Mouse (Mus musculus) hindbrain, embryonic 12.5 days (tissue): ENCODE measurements at regions not wholly inside any gene's neighbourhood (a gene's known extent, or its start where the extent isn't known, plus 50 kb on each side); places are given as distances from the start of the nearest gene placed in this dataset.
"Not testable (repeated sequence)": the region's sequence is repeated elsewhere in the genome, so short reads cannot be mapped to it uniquely, and the experiment has no call there.

Experiments
- ATAC-seq: fragments of 200-750 bp; cut with Nextera tagmentation; 2 replicates; pipeline ENCODE4 v1.8.0; 2017; ENCODE audit warnings: moderate TSS enrichment; ENCODE audit not compliant: low FRiP score
- H3K27ac ChIP-seq: fragments of 300-500 bp; sonication (generic); 2 replicates; pipeline ENCODE4 v1.5.1; 2016; ENCODE audit warnings: mild to moderate bottlenecking
- H3K27me3 ChIP-seq: fragments of 300-500 bp; sonication (generic); 2 replicates; pipeline ENCODE4 v1.6.1; 2016; ENCODE audit warnings: mild to moderate bottlenecking
- H3K36me3 ChIP-seq: fragments of 300-500 bp; sonication (generic); 2 replicates; pipeline ENCODE4 v1.6.1; 2016; ENCODE audit warnings: mild to moderate bottlenecking
- H3K4me1 ChIP-seq: fragments of 300-500 bp; sonication (generic); 2 replicates; pipeline ENCODE4 v1.6.1; 2016
- H3K4me2 ChIP-seq: fragments of 300-500 bp; sonication (generic); replicated peaks from 2 replicates; pipeline ENCODE4 v1.6.1; 2016; ENCODE audit warnings: mild to moderate bottlenecking
- H3K4me3 ChIP-seq: fragments of 300-500 bp; sonication (generic); 2 replicates; pipeline ENCODE4 v1.5.1; 2016; ENCODE audit warnings: mild to moderate bottlenecking
- H3K9ac ChIP-seq: fragments of 300-500 bp; sonication (generic); 2 replicates; pipeline ENCODE4 v1.6.1; 2016; ENCODE audit warnings: mild to moderate bottlenecking, moderate library complexity
- H3K9me3 ChIP-seq: fragments of 300-500 bp; sonication (generic); replicated peaks from 2 replicates; pipeline ENCODE4 v1.6.1; 2016; ENCODE audit warnings: mild to moderate bottlenecking
- WGBS: fragments of 180-500 bp; shearing (Covaris S2); methylation state at CpG from one replicate; pipeline ENCODE4 v1.1.7; 2016; 5-methylcytosine and 5-hydroxymethylcytosine counted together

DNA sequence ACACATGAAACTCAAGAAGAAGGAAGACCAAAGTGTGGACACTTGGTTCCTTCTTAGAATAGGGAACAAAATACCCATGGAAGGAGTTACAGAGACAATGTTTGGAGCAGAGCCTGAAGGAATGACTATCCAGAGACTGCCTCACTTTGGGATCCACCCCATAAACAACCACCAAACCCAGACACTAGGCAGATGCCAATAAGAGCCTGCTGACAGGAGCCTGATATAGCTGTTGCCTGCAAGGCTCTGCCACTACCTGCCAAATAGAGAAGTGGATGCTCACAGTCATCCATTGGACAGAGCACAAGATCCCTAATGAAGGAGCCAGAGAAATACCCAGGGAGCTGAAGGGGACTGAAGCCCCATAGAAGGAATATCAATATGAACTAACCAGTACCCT, 340.1 kb upstream of the Oprm1 start:
- H3K27ac ChIP-seq, H3K9ac ChIP-seq, H3K4me1 ChIP-seq, ATAC-seq, H3K9me3 ChIP-seq, H3K4me3 ChIP-seq, H3K4me2 ChIP-seq, H3K27me3 ChIP-seq, H3K36me3 ChIP-seq: not testable (repeated sequence)

DNA sequence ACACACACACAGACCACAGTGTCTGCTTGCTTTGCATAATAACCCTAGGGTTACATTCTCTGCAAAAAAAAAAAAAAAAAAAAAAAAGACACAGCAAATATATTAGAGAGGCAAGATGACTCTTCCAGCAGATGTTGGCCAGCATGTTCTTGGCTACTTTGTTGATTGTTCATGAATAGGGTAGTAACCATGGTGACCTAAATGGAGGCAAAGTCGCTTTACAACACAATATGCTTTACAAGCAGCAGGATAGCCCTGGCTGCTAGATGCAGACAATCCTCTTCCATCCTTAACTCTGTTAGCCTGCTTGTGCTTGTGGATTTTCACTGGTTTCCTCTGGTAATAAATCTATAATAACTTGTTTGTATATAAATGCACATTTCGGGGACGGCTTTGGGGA, 292.5 kb upstream of the Oprm1 start:
- Histone ChIP-seq H3K4me2 (no peak overlapping the region), H3K27me3 (no peaks in the 10 kb centered on the region), H3K27ac (no peak overlapping the region), H3K4me3 (no peak overlapping the region), H3K4me1 (0 out of 2 replicates have a peak, but pooled peaks cover 2% of the 10 kb centered on the region), H3K9ac (no peak overlapping the region), H3K9me3 (no peaks in the 10 kb centered on the region), H3K36me3 (no peaks in the 10 kb centered on the region)
- peak; percentile 72 for ATAC-seq
- 64% methylated on average over 3 of the region's 3 CpGs for WGBS

DNA sequence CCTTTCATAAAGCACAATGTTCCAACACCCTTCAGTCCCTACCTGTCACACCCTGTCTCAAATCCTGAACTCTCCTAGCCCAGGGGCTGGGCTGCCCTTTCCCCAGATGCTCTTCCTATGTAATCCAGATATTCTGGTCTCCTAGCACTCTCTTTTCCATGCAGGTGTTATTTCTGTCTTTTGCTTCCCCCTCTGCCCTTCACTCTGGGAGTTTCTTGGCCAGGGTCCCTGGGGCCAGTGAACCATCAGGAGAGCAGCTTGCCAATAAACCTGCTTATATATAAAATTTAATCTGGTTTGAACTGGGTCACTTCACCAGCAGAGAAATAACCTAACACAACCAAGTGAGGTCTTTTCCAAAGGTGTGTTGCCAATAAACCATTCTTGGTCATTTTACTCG, 278.0 kb upstream of the Oprm1 start:
- Histone ChIP-seq H3K36me3 (no peaks in the 10 kb centered on the region), H3K4me3 (no peak overlapping the region), H3K27ac (no peak overlapping the region), H3K4me1 (no peaks in the 10 kb centered on the region), H3K4me2 (no peak overlapping the region), H3K27me3 (no peaks in the 10 kb centered on the region), H3K9me3 (no peaks in the 10 kb centered on the region), H3K9ac (no peak overlapping the region)
- no peak for ATAC-seq
- 81% methylated on average over 1 of the region's 1 CpGs for WGBS

DNA sequence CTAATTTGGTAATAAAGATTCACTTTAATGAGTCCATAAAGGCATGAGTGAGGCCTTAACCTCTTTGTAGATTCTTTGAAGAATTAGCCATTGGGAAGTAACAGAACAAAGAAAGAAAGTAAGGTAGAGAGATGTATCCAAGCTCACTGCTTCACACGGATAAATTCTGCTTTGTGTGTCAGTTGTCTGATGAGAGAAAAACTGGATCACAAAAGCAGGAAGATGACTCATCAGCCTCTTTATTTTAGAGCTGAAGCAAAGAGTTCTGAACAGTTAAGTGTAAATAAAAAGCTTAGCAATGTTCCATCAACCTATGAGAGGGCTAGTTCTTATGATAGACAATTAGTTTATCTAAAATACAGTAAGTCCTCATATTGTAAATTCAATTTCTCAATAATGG, 269.7 kb upstream of the Oprm1 start:
- Histone ChIP-seq H3K36me3 (no peaks in the 10 kb centered on the region), H3K9me3 (no peaks in the 10 kb centered on the region), H3K4me2 (no peak overlapping the region), H3K27me3 (no peaks in the 10 kb centered on the region), H3K4me3 (no peak overlapping the region), H3K9ac (no peak overlapping the region), H3K4me1 (no peaks in the 10 kb centered on the region), H3K27ac (no peak overlapping the region)
- 90% methylated on average over 1 of the region's 1 CpGs for WGBS
- no peak for ATAC-seq

DNA sequence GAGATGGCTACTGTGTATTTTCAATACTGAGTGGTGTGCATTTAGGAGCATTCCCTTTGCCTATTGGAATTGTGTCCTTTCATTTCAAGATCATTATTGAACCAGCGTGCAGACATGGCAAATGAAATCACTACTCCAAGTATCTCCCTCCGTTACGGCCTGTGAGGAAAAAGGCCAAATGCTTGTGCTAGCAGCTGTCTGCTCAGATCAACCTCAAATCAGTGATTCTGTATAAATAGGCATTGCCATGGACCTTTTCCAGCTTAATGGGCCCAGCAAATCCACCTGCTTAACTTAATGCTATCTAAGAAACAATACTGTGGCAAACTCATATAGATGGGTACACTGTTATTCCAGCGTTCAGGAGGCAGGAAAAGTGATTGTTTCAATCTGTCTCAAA, 265.6 kb upstream of the Oprm1 start:
- H3K27me3 ChIP-seq, result no peaks in the 10 kb centered on the region
- H3K9me3 ChIP-seq, result no peaks in the 10 kb centered on the region
- H3K4me2 ChIP-seq, result no peak overlapping the region
- WGBS, result 79% methylated on average over 4 of the region's 4 CpGs
- ATAC-seq, result no peak
- no peak overlapping the region for H3K27ac ChIP-seq
- no peaks in the 10 kb centered on the region for H3K4me1 ChIP-seq
- no peak overlapping the region for H3K9ac ChIP-seq
- H3K36me3 ChIP-seq, result no peaks in the 10 kb centered on the region
- H3K4me3 ChIP-seq, result no peak overlapping the region

DNA sequence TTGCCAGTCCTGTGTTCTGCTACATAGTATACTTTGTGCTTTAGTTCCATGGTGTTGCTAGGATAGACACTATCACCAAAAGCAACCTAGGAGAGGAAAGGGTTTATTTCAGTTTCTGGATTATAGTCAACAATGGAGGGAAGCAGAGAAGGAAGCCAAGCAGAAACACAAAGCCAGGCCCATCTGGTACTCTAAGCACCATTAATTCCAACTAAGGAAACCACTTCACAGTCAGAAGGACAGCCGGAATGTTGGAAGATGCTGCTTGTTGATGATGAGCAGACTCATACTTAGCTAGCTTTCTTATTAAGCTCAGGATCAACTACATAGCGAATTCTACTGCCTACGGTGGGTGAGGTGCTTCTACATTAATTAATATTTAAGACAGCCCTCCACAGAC, 263.2 kb upstream of the Oprm1 start:
- ATAC-seq, result no peak

DNA sequence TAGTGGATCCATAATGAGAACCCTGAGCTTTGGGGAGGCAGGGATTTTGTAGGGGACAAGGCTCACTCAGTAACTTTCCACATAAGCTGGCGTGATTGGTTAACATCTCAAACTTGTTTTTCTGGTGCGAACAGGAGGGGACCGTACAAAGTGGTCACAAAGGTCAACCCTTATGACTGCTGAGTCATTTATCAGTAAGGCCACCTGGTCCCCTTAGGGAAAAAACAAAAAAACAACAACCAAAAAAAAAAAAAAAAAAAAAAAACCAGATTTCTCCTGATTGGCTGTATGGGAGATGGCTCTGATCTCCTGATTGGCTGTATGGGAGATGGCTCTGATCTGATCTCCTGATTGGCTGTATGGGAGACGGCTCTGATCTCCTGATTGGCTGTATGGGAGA, 244.0 kb upstream of the Oprm1 start:
- H3K9me3 ChIP-seq, result no peaks in the 10 kb centered on the region
- no peak overlapping the region for H3K4me2 ChIP-seq
- no peak overlapping the region for H3K4me3 ChIP-seq
- no peak overlapping the region for H3K9ac ChIP-seq
- no peaks in the 10 kb centered on the region for H3K4me1 ChIP-seq
- 91% methylated on average over 4 of the region's 4 CpGs for WGBS
- H3K36me3 ChIP-seq, result no peaks in the 10 kb centered on the region
- H3K27ac ChIP-seq, result no peak overlapping the region
- no peak for ATAC-seq
- H3K27me3 ChIP-seq, result no peaks in the 10 kb centered on the region

More for the DNA sequence above, 263.2 kb upstream of the Oprm1 start:
- H3K36me3 ChIP-seq, result no peaks in the 10 kb centered on the region
- H3K4me2 ChIP-seq, result no peak overlapping the region
- H3K9me3 ChIP-seq, result no peaks in the 10 kb centered on the region
- 76% methylated on average over 3 of the region's 3 CpGs for WGBS
- no peak overlapping the region for H3K4me3 ChIP-seq
- no peak overlapping the region for H3K27ac ChIP-seq
- H3K27me3 ChIP-seq, result no peaks in the 10 kb centered on the region
- H3K9ac ChIP-seq, result no peak overlapping the region
- H3K4me1 ChIP-seq, result no peaks in the 10 kb centered on the region

DNA sequence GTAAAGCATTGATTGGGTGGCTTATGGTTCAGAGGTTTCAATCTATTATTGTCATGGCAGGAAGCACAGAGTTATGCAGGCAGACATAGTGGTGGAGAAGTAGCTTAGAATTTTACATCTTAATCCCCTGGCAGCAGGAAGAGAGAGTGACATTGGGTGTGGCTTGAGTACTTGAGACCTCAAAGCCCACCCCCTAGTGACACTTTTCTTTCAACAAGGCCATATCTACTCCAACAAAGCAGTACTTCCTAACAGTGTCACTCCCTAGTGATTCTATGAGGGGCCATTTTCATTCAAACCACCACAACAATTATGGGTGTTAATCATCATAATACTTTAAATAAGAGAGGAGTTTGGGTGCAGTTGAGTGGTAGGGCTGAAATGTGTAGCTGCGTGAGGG, 195.8 kb upstream of the Oprm1 start:
- no peak for ATAC-seq
- Histone ChIP-seq H3K9ac (no peak overlapping the region), H3K4me1 (no peaks in the 10 kb centered on the region), H3K4me3 (no peak overlapping the region), H3K27me3 (no peaks in the 10 kb centered on the region), H3K4me2 (no peak overlapping the region), H3K36me3 (no peaks in the 10 kb centered on the region), H3K27ac (no peak overlapping the region), H3K9me3 (no peaks in the 10 kb centered on the region)
- WGBS, result 100% methylated on average over 1 of the region's 1 CpGs

DNA sequence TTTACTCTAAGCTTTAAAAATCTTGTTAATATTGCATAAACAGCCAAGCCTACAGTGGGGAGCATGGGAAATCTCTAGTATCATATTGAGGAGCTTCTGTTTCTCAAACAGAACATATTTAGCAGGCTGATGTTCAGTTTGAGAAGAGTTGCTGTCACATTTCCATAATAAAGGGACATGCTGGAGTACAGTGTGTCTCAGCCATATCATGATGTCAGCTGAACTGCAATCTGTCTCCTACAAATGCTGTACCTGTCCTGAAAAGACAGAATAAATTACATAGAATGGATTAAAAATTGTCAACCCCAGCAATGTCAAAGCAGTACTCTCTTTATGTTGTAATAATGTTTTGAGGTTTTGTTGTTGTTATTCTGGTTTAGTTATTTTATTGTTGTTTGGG, 179.7 kb upstream of the Oprm1 start:
- no peaks in the 10 kb centered on the region for H3K36me3 ChIP-seq
- H3K4me1 ChIP-seq, result no peaks in the 10 kb centered on the region
- H3K9me3 ChIP-seq, result no peaks in the 10 kb centered on the region
- no peak overlapping the region for H3K4me3 ChIP-seq
- no peak overlapping the region for H3K9ac ChIP-seq
- H3K27me3 ChIP-seq, result no peaks in the 10 kb centered on the region
- H3K4me2 ChIP-seq, result no peak overlapping the region
- ATAC-seq, result no peak
- H3K27ac ChIP-seq, result no peak overlapping the region

DNA sequence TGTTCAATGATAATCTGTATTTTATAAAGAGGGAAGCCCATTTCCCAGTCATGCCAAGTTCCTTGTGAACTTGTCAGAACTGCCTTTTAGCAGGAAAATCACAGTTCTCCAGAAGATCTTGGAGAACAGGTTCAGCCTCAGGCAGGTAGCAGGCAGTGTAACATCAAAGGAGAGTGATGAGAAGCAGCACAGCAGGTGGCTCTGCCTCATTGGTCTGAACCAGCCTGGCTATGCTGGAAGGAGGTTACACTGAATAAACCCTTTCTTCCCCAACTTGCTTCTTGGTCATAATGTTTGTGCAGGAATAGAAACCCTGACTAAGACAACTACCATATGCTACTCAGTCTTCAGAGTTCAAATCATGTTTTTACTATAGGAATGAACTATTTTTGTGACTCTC, 172.5 kb upstream of the Oprm1 start:
- not testable (repeated sequence) for H3K4me3 ChIP-seq, ATAC-seq, H3K4me1 ChIP-seq, H3K9me3 ChIP-seq, H3K27ac ChIP-seq, H3K4me2 ChIP-seq, H3K27me3 ChIP-seq, H3K36me3 ChIP-seq, H3K9ac ChIP-seq

DNA sequence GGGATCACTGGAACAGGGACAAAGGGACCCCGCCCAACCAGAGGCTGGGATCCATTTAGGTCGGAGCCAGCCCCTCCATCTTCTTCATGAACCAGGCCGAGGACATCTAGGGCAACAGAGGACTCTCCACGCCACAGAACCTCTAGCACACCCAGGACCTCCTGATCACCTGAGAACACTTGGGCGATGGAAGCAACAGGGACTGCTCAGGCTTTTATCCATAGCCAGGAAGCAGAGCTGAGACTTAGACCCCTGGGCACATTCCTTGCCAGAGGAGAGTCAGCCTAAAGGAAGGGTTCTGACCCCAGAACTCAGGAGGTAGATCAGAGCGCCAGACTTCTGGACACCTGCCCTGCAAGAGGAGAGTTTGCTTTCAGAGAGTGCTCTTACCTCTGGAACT, 168.1 kb upstream of the Oprm1 start:
- Histone ChIP-seq H3K36me3 (no peaks in the 10 kb centered on the region), H3K4me3 (no peak overlapping the region), H3K27me3 (no peaks in the 10 kb centered on the region), H3K9me3 (no peaks in the 10 kb centered on the region), H3K4me2 (no peak overlapping the region), H3K27ac (no peak overlapping the region), H3K4me1 (no peaks in the 10 kb centered on the region), H3K9ac (no peak overlapping the region)
- WGBS, result 90% methylated on average over 6 of the region's 6 CpGs
- no peak for ATAC-seq

DNA sequence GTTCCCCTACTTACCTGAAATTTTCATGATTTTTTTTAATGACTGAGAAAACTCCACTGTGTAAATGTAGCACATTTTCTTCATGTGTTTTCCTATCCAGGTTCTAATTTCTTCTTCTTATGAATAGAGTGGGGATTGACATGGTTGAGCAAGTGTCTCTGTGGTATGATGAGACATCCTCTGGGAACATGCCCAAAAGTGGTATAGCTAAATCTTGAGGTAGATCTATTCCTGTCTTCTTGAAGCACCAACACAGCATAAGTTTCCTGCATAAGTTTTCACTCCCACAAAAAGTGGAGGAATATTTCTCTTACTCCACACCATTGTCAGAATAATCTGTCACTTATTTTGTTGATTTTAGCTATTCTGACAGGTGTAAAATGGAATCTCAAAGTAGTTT, 161.1 kb upstream of the Oprm1 start:
- Histone ChIP-seq H3K4me1 (no peaks in the 10 kb centered on the region), H3K9me3 (no peaks in the 10 kb centered on the region), H3K4me3 (no peak overlapping the region), H3K27me3 (no peaks in the 10 kb centered on the region), H3K9ac (no peak overlapping the region), H3K36me3 (no peaks in the 10 kb centered on the region), H3K4me2 (no peak overlapping the region), H3K27ac (no peak overlapping the region)
- ATAC-seq, result no peak

DNA sequence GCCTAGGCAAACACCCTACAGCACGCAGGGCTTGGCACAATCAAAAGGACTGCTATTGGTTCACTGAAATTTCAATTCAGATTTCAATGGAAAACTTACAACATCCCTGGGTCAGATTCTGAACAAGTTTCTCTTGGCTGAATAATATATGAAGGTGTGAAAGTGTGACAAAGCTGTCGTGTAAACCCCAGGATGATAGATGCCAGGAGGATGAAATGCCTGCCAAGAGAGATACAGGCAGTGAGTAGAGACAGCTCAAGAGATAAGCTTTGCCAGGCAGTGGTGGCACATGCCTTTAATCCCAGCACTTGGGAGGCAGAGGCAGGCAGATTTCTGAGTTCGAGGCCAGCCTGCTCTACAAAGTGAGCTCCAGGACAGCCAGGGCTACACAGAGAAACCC, 159.7 kb upstream of the Oprm1 start:
- H3K9ac ChIP-seq, H3K36me3 ChIP-seq, ATAC-seq, H3K4me2 ChIP-seq, H3K27me3 ChIP-seq, H3K4me1 ChIP-seq, H3K27ac ChIP-seq, H3K4me3 ChIP-seq, H3K9me3 ChIP-seq: not testable (repeated sequence)
- WGBS, result 83% methylated on average over 3 of the region's 3 CpGs

DNA sequence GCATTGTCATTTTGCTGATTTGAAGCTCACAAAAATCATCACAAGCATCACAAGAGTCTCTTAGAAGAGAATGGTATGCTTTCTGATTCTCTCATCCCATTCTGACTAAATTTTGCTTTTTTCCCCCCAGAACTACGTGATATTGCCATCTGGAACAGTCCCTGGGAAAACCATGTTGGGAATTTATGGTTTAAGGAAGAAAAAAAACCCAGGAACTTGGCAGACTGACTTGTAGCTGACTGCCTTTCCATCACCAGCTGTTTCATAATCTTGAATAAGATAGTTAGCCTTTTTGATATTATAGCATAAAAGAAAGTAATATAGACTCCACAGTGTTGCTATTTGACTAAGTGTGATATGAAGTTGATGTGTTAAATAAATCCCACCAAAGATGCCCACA, 110.7 kb upstream of the Oprm1 start:
- no peaks in the 10 kb centered on the region for H3K4me1 ChIP-seq
- H3K4me3 ChIP-seq, result no peak overlapping the region
- no peak overlapping the region for H3K27ac ChIP-seq
- no peak overlapping the region for H3K9ac ChIP-seq
- no peaks in the 10 kb centered on the region for H3K27me3 ChIP-seq
- no peaks in the 10 kb centered on the region for H3K9me3 ChIP-seq
- 28% methylated on average over 1 of the region's 1 CpGs for WGBS
- H3K4me2 ChIP-seq, result no peak overlapping the region
- H3K36me3 ChIP-seq, result no peaks in the 10 kb centered on the region
- no peak for ATAC-seq
